Mouse (Mus musculus) heart, adult 2 months (tissue): ENCODE data around the gene Pik3r5. TPM values are rescaled to one million over a fixed set of nuclear protein-coding genes. Genes with fewer than 3 reads are reported as not detected.

Experiments used
- DNase-seq, 2 experiments: peaks; one replicate each; pipeline ENCODE4 v3.0.0; 2021
- H3K27ac ChIP-seq: fragments of 200-600 bp; 2 replicates; pipeline ENCODE4 v1.8.1; 2022
- H3K27me3 ChIP-seq: fragments of 200-500 bp; 2 replicates; pipeline ENCODE4 v1.6.1; 2012; ENCODE audit warnings: mild to moderate bottlenecking, low read length, inconsistent platforms, mixed read lengths; ENCODE audit not compliant: control insufficient read depth, insufficient read depth
- H3K36me3 ChIP-seq: fragments of 200-500 bp; 2 replicates; pipeline ENCODE4 v1.6.1; 2012; ENCODE audit warnings: low read length, inconsistent platforms; ENCODE audit not compliant: control insufficient read depth, insufficient read depth
- H3K4me1 ChIP-seq: fragments of 200-500 bp; 2 replicates; pipeline ENCODE4 v1.6.1; 2011; ENCODE audit warnings: low read length; ENCODE audit not compliant: control insufficient read depth, insufficient read depth
- H3K4me3 ChIP-seq: fragments of 200-600 bp; 2 replicates; pipeline ENCODE4 v1.8.1; 2022
- H3K79me2 ChIP-seq: fragments of 200-500 bp; replicated peaks from 2 replicates; pipeline ENCODE4 v1.6.1; 2012; ENCODE audit warnings: mild to moderate bottlenecking, inconsistent platforms, low read length, moderate library complexity, mixed read lengths; ENCODE audit not compliant: control insufficient read depth, insufficient read depth
- H3K9ac ChIP-seq: fragments of 200-500 bp; 2 replicates; pipeline ENCODE4 v1.6.1; 2012; ENCODE audit warnings: low read depth, mild to moderate bottlenecking, control low read depth, inconsistent platforms, low read length, mixed read lengths
- CTCF ChIP-seq: fragments of 200-600 bp; IDR thresholded peaks from 2 replicates; pipeline ENCODE4 v1.8.1; 2022; ENCODE audit warnings: antibody characterized with exemption, mild to moderate bottlenecking, moderate library complexity
- EP300 ChIP-seq: fragments of 200-500 bp; IDR thresholded peaks from 2 replicates; pipeline ENCODE4 v1.6.1; 2011; ENCODE audit warnings: low read depth, low read length, control low read depth; ENCODE audit not compliant: insufficient read depth
- POLR2A ChIP-seq: fragments of 200-500 bp; IDR thresholded peaks from 2 replicates; pipeline ENCODE4 v1.6.1; 2011; ENCODE audit warnings: mild to moderate bottlenecking, low read depth, low read length, control low read depth; ENCODE audit not compliant: insufficient read depth
- WGBS: fragments of 180-500 bp; shearing (Covaris S2); methylation state at CpG from one replicate; pipeline ENCODE4 v1.1.7; 2018; 5-methylcytosine and 5-hydroxymethylcytosine counted together
- intact Hi-C: fragments of 180-260 bp; cut with DNase I; formaldehyde crosslinking; loops from one replicate; pipeline ENCODE4 v1.15.1; 2025
- long read RNA-seq: library from polyadenylated mRNA; stranded (forward); transcript quantifications from one replicate; pipeline ENCODE4 v2.0.0, GENCODE M21; 2021
- polyA plus RNA-seq: library from polyadenylated mRNA; depleted of rRNA; stranded (reverse); fragments of >200 nt; gene quantifications from 2 replicates; pipeline ENCODE4 v1.2.3, GENCODE M21; 2012; rRNA removed
- total RNA-seq, 2 experiments: library from RNA; stranded (reverse); gene quantifications; 2 replicates each; pipeline ENCODE4 v1.2.3; 2021

Pik3r5 gene
- total RNA-seq (1 to 10 TPM in 1 of 2 experiments, under 1 TPM in 1; 0.84 to 1.3 TPM), polyA plus RNA-seq (1.4 and 2.9 TPM in 2 replicates)
- long read RNA-seq: 0 reads

GRCm38 (mm10) chr11:68431699-68432360 is at the start of gene Pik3r5:
Gene Pik3r5, plus strand, starts transcription at chr11:68432121.
- Histone ChIP-seq H3K9ac (peak within 1 kb of the TSS; percentile 56), H3K79me2 (no peaks in the 10 kb centered on the region), H3K4me1 (no peaks in the 10 kb centered on the region), H3K36me3 (no peaks in the 10 kb centered on the region), H3K27ac (peak within 1 kb of the TSS; percentile 41; the same call in 1 of the 2 replicates), H3K27me3 (no peaks in the 10 kb centered on the region; the same call in 1 of the 2 replicates), H3K4me3 (peak within 1 kb of the TSS; percentile 41)
- WGBS: 5% methylated on average over 35 of the region's 35 CpGs
- DNase-seq: peak; percentile 82 to 85
- intact Hi-C loops: loop anchor here (5.0 kb wide), 2 partner anchors 45 to 115 kb away; no protein-coding TSS in a partner anchor
- TF ChIP-seq CTCF (peak; percentile 86), POLR2A (no peak)

GRCm38 (mm10) chr11:68383519-68383918 is 48.4 kb upstream of the Pik3r5 start:
- Histone ChIP-seq H3K79me2 (no peaks in the 10 kb centered on the region), H3K36me3 (no peaks in the 10 kb centered on the region), H3K9ac (no peak overlapping the region), H3K4me3 (no peak overlapping the region), H3K4me1 (peaks cover 7% of the 10 kb centered on the region), H3K27me3 (peaks cover 4% of the 10 kb centered on the region), H3K27ac (no peak overlapping the region)
- intact Hi-C loops: loop anchor here (10.0 kb wide), 1 partner anchor 59 kb away; no protein-coding TSS in a partner anchor
- TF ChIP-seq CTCF: no peak
- no peak for TF ChIP-seq POLR2A
- no peak for TF ChIP-seq EP300
- WGBS: 77% methylated on average over 10 of the region's 10 CpGs
- no peak for DNase-seq

GRCm38 (mm10) chr11:68384131-68384530 is 47.8 kb upstream of the Pik3r5 start:
- no peak for DNase-seq
- H3K9ac ChIP-seq: no peak overlapping the region
- no peaks in the 10 kb centered on the region for H3K36me3 ChIP-seq
- peaks cover 8% of the 10 kb centered on the region for H3K4me1 ChIP-seq
- TF ChIP-seq CTCF: no peak
- TF ChIP-seq EP300: no peak
- TF ChIP-seq POLR2A: no peak
- peaks cover 4% of the 10 kb centered on the region for H3K27me3 ChIP-seq
- H3K79me2 ChIP-seq: no peaks in the 10 kb centered on the region
- H3K27ac ChIP-seq: no peak overlapping the region
- WGBS: 53% methylated on average over 12 of the region's 12 CpGs
- intact Hi-C loops: loop anchor here (10.0 kb wide), 1 partner anchor 59 kb away; no protein-coding TSS in a partner anchor
- H3K4me3 ChIP-seq: no peak overlapping the region

GRCm38 (mm10) chr11:68384592-68385020 is 47.3 kb upstream of the Pik3r5 start:
- 11% methylated on average over 27 of the region's 27 CpGs for WGBS
- peaks cover 4% of the 10 kb centered on the region for H3K27me3 ChIP-seq

GRCm38 (mm10) chr11:68385021-68385821 is 46.7 kb upstream of the Pik3r5 start:
- peaks cover 4% of the 10 kb centered on the region for H3K27me3 ChIP-seq
- H3K9ac ChIP-seq: peak overlapping the region; percentile 94
- WGBS: under 1% methylated on average over 94 of the region's 94 CpGs
- peak overlapping the region; percentile 64 for H3K4me3 ChIP-seq
- no peaks in the 10 kb centered on the region for H3K79me2 ChIP-seq
- peak; percentile 51 to 61 for DNase-seq
- peak overlapping the region; percentile 75 for H3K27ac ChIP-seq
- H3K4me1 ChIP-seq: peaks cover 8% of the 10 kb centered on the region
- intact Hi-C loops: loop anchor here (10.0 kb wide), 1 partner anchor 60 kb away; no protein-coding TSS in a partner anchor
- TF ChIP-seq CTCF (no peak), EP300 (no peak), POLR2A (no peak)
- no peaks in the 10 kb centered on the region for H3K36me3 ChIP-seq

More at GRCm38 (mm10) chr11:68384592-68385020, 47.3 kb upstream of the Pik3r5 start:
- Histone ChIP-seq H3K27ac (no peak overlapping the region), H3K9ac (peak overlapping the region; percentile 94), H3K4me1 (peaks cover 8% of the 10 kb centered on the region), H3K79me2 (no peaks in the 10 kb centered on the region), H3K36me3 (no peaks in the 10 kb centered on the region), H3K4me3 (peak overlapping the region; percentile 64)
- no peak for DNase-seq
- TF ChIP-seq EP300: no peak
- no peak for TF ChIP-seq CTCF
- TF ChIP-seq POLR2A: no peak
- intact Hi-C loops: loop anchor here (10.0 kb wide), 1 partner anchor 60 kb away; no protein-coding TSS in a partner anchor
